Mouse (Mus musculus): ENCODE data around the gene Olfr441. TPM values are rescaled to one million over a fixed set of nuclear protein-coding genes. Genes with fewer than 3 reads are reported as not detected.

The Olfr441 gene
- total RNA-seq (2023), result not detected

DNA sequence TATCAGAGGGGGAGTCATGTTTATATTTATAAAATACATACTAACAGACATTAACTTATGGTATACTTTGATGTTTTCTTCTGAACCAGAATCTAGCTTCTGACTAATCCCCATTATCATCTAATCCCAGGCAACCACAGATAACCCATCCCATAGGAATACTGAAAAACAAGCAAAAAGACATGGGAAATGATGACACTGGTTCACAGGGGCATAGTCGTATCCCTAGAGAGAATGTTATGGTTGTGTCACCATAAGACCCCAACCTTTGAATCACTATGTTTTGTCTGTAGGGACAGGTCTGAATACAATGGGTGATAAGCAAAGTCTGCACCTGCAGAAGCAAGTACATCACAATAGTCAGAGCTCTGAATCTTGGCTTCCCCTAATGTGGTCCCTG, at the start of gene Olfr441:
Gene Olfr441, plus strand, starts transcription at position 301 of the 400 bp plus-strand sequence.

GRCm38 (mm10) chr6:43146267-43146666, 40.1 kb downstream of the Olfr441 start, which contains the start of gene Olfr237-ps1:
Gene Olfr237-ps1 (plus strand): TSS chr6:43146567.

GRCm38 (mm10) chr6:43162982-43163381, 56.8 kb downstream of the Olfr441 start, which contains the start of gene Olfr437:
Gene Olfr437 (plus strand): TSS chr6:43163282.

Other genes with a start within 250 kb of the Olfr441 start
- gene Olfr448, start 215.9 kb upstream of the Olfr441 start, total RNA-seq (2023), result not detected
- not detected for gene Olfr447, start 197.5 kb upstream of the Olfr441 start, total RNA-seq (2023)
- not detected for gene Olfr446, start 185.0 kb upstream of the Olfr441 start, total RNA-seq (2023)
- gene Olfr444, start 157.3 kb upstream of the Olfr441 start, total RNA-seq (2023), result not detected
- gene Olfr237-ps1, start 40.2 kb downstream of the Olfr441 start, total RNA-seq (2023), result not detected
- not detected for gene Olfr437, start 56.9 kb downstream of the Olfr441 start, total RNA-seq (2023)
- not detected for gene Olfr13, start 65.8 kb downstream of the Olfr441 start, total RNA-seq (2023)
- gene Olfr435, start 90.8 kb downstream of the Olfr441 start, total RNA-seq (2023), result not detected
- not detected for gene Olfr434, start 106.7 kb downstream of the Olfr441 start, total RNA-seq (2023)
- not detected for gene Olfr47, start 125.2 kb downstream of the Olfr441 start, total RNA-seq (2023)
- 1 to 10 TPM; 2.3 to 4.2 TPM for gene Arhgef5, start 159.2 kb downstream of the Olfr441 start, total RNA-seq (2023)
- not detected for gene Nobox, start 203.2 kb downstream of the Olfr441 start, total RNA-seq (2023)